Mouse (Mus musculus): ENCODE measurements around the gene Rhox8. TPM values are rescaled to one million over a fixed set of nuclear protein-coding genes. Genes with fewer than 3 reads are reported as not detected.

Rhox8 gene
- not detected in 2 replicates for polyA plus RNA-seq (2012; rRNA removed)

GRCm38 (mm10) chrX:37878844-37879243 lies at the start of gene Rhox8:
Gene Rhox8, minus strand, starts transcription at chrX:37878944.

GRCm38 (mm10) chrX:37901670-37902069 lies 22.9 kb upstream of the Rhox8 start, which contains the start of gene Rhox9:
Gene Rhox9, minus strand, starts transcription at chrX:37901770.

GRCm38 (mm10) chrX:37897132-37897531 lies 18.4 kb upstream of the Rhox8 start, which contains the start of gene Rhox7b:
Gene Rhox7b, minus strand, starts transcription at chrX:37897232.

GRCm38 (mm10) chrX:37831386-37831785 lies 47.4 kb downstream of the Rhox8 start, which contains the start of gene Rhox7a:
Gene Rhox7a, plus strand, starts transcription at chrX:37831686.

GRCm38 (mm10) chrX:37826610-37827009 lies 52.1 kb downstream of the Rhox8 start, which contains the start of gene Rhox6:
Gene Rhox6, plus strand, starts transcription at chrX:37826910.

Other genes with a start within 250 kb of the Rhox8 start
- gene Rhox2g, start 235.5 kb downstream of the Rhox8 start, polyA plus RNA-seq (2012; rRNA removed): not detected in 2 replicates
- not detected in 2 replicates for gene Rhox4g, start 227.6 kb downstream of the Rhox8 start, polyA plus RNA-seq (2012; rRNA removed)
- not detected in 2 replicates for gene Rhox3h, start 210.2 kb downstream of the Rhox8 start, polyA plus RNA-seq (2012; rRNA removed)
- not detected in 2 replicates for gene Rhox2h, start 205.7 kb downstream of the Rhox8 start, polyA plus RNA-seq (2012; rRNA removed)
- gene Rhox5, start 74.1 kb downstream of the Rhox8 start, polyA plus RNA-seq (2012; rRNA removed): 0.34 and 0.35 TPM in 2 replicates
- not detected in 2 replicates for gene Rhox6, start 52.0 kb downstream of the Rhox8 start, polyA plus RNA-seq (2012; rRNA removed)
- gene Rhox7a, start 47.3 kb downstream of the Rhox8 start, polyA plus RNA-seq (2012; rRNA removed): not detected in 2 replicates
- not detected in 2 replicates for gene Rhox7b, start 18.3 kb upstream of the Rhox8 start, polyA plus RNA-seq (2012; rRNA removed)
- not detected in 2 replicates for gene Rhox9, start 22.8 kb upstream of the Rhox8 start, polyA plus RNA-seq (2012; rRNA removed)
- gene Btg1-ps1, start 139.9 kb upstream of the Rhox8 start, polyA plus RNA-seq (2012; rRNA removed): not detected in 2 replicates
- not detected in 2 replicates for gene Btg1-ps2, start 164.2 kb upstream of the Rhox8 start, polyA plus RNA-seq (2012; rRNA removed)
- gene Rhox10, start 187.5 kb upstream of the Rhox8 start, polyA plus RNA-seq (2012; rRNA removed): not detected in 2 replicates
- not detected in 2 replicates for gene Rhox11, start 206.2 kb upstream of the Rhox8 start, polyA plus RNA-seq (2012; rRNA removed)
- gene Rhox12, start 232.0 kb upstream of the Rhox8 start, polyA plus RNA-seq (2012; rRNA removed): not detected in 2 replicates
- gene Rhox13, start 242.3 kb upstream of the Rhox8 start, polyA plus RNA-seq (2012; rRNA removed): not detected in 2 replicates

Measured in central nervous system, embryonic 14 days (tissue).